Mouse (Mus musculus): ENCODE data around the gene Slc38a2.

The Slc38a2 gene

GRCm38 (mm10) chr15:96695455-96696421 lies 3.8 kb downstream of the Slc38a2 start:
- no peak for DNase-seq (ENCODE audit: low spot score)

- no peak for DNase-seq (ENCODE audit: low spot score)
Measured at GRCm38 (mm10) chr15:96694988-96695387, 4.5 kb downstream of the Slc38a2 start.

- no peak for DNase-seq (ENCODE audit: low spot score)
Measured at GRCm38 (mm10) chr15:96693688-96694087, 5.8 kb downstream of the Slc38a2 start.

- DNase-seq (ENCODE audit: low spot score): no peak
Measured at GRCm38 (mm10) chr15:96692401-96692800, 7.1 kb downstream of the Slc38a2 start.

GRCm38 (mm10) chr15:96691381-96691780 lies 8.1 kb downstream of the Slc38a2 start:
- DNase-seq (ENCODE audit: low spot score): no peak

GRCm38 (mm10) chr15:96690829-96691228 lies 8.7 kb downstream of the Slc38a2 start:
- DNase-seq (ENCODE audit: low spot score): no peak

- DNase-seq (ENCODE audit: low spot score): no peak
Measured at GRCm38 (mm10) chr15:96689919-96690318, 9.6 kb downstream of the Slc38a2 start.

GRCm38 (mm10) chr15:96688784-96689318 lies 10.7 kb downstream of the Slc38a2 start:
- DNase-seq (ENCODE audit: low spot score): no peak

GRCm38 (mm10) chr15:96688036-96688435 lies 11.5 kb downstream of the Slc38a2 start:
- DNase-seq (ENCODE audit: low spot score): no peak

- DNase-seq (ENCODE audit: low spot score): no peak
Measured at GRCm38 (mm10) chr15:96687366-96687765, 12.2 kb downstream of the Slc38a2 start.

GRCm38 (mm10) chr15:96686201-96687159 lies 13.1 kb downstream of the Slc38a2 start:
- DNase-seq (ENCODE audit: low spot score): no peak

- DNase-seq (ENCODE audit: low spot score): no peak
Measured at GRCm38 (mm10) chr15:96685273-96685672, 14.3 kb downstream of the Slc38a2 start.

- DNase-seq (ENCODE audit: low spot score): no peak
Measured at GRCm38 (mm10) chr15:96684132-96684830, 15.2 kb downstream of the Slc38a2 start.

- DNase-seq (ENCODE audit: low spot score): no peak
Measured at GRCm38 (mm10) chr15:96678871-96679773, 20.4 kb downstream of the Slc38a2 start.

GRCm38 (mm10) chr15:96676518-96676917 lies 23.0 kb downstream of the Slc38a2 start:
- peak; percentile 51 for DNase-seq (ENCODE audit: low spot score)

- peak; percentile 59 for DNase-seq (ENCODE audit: low spot score)
Measured at GRCm38 (mm10) chr15:96675744-96676143, 23.8 kb downstream of the Slc38a2 start.

GRCm38 (mm10) chr15:96675055-96675454 lies 24.5 kb downstream of the Slc38a2 start:
- DNase-seq (ENCODE audit: low spot score): no peak

- DNase-seq (ENCODE audit: low spot score): no peak
Measured at GRCm38 (mm10) chr15:96674089-96674488, 25.4 kb downstream of the Slc38a2 start.

GRCm38 (mm10) chr15:96669721-96670120 lies 29.8 kb downstream of the Slc38a2 start:
- no peak for DNase-seq (ENCODE audit: low spot score)

- DNase-seq (ENCODE audit: low spot score): no peak
Measured at GRCm38 (mm10) chr15:96666663-96667062, 32.9 kb downstream of the Slc38a2 start.
